Mouse (Mus musculus): ENCODE measurements around the gene Tsg101.

GRCm38 (mm10) chr7:46931370-46931769 is 11.6 kb upstream of the Tsg101 start:
- TF ChIP-seq CTCF (IDR thresholded peaks at IDR 0.05; ENCODE audit: borderline replicate concordance, control insufficient read depth, extremely low read depth, insufficient read depth, low read length, poor library complexity) (no peak), POLR2A (IDR thresholded peaks at IDR 0.05; ENCODE audit: control insufficient read depth, extremely low read depth, insufficient read depth, low read length, poor library complexity) (no peak)
